Mouse (Mus musculus) cerebellum, adult 18-20 months (tissue): Measurements from ENCODE around the gene Olfr498.

Source experiments
- DNase-seq, 2 experiments: peaks; one replicate each; pipeline ENCODE4 v3.0.0; 2021

The Olfr498 gene

GRCm38 (mm10) chr7:108465026-108465425, at the start of gene Olfr498:
Gene Olfr498 (plus strand): TSS chr7:108465326.
- no peak for DNase-seq

- no peak for DNase-seq
These were observed 45.0 kb upstream of the Olfr498 start, which contains the start of gene Olfr497 for GRCm38 (mm10) chr7:108420121-108420520. Gene Olfr497 (plus strand): TSS chr7:108420421.
